Mouse (Mus musculus): Measurements from ENCODE around the gene Ldb3. TPM values are rescaled to one million over a fixed set of nuclear protein-coding genes. Genes with fewer than 3 reads are reported as not detected.

Ldb3 gene
- polyA plus RNA-seq, 1 experiment from 2014 or later = 0.56 TPM

DNA sequence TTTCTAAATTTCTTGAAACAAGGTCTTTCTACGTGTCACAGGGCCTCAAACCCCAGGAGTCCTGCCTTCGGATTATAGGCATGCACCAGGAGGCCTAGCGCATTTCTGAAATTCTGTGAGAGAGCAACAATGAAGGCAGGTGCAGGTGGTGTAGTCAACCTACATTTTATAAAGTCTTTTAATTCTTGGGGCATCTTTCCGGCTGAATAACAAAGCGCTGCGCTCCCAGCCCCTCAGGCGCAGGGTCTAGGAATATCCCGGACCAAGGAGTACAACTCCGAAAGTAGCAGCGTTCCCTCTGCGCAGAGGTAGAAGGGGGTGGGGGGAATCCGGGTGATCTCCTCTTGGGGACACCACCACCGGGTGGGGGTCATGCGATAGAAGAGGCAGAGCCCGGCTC is 26.1 kb upstream of the Ldb3 start:
- H3K27ac ChIP-seq = no peak overlapping the region
- peaks cover 39% of the 10 kb centered on the region for H3K27me3 ChIP-seq
- no peak for ATAC-seq (ENCODE audit: low FRiP score)
- no peak overlapping the region for H3K9ac ChIP-seq
- 9% methylated on average over 15 of the region's 15 CpGs for WGBS
- no peaks in the 10 kb centered on the region for H3K9me3 ChIP-seq
- H3K4me1 ChIP-seq (replicated peaks) = peaks cover 11% of the 10 kb centered on the region
- H3K4me2 ChIP-seq = peak overlapping the region; percentile 45
- H3K4me3 ChIP-seq = peak overlapping the region; percentile 16; the same call in 1 of the 2 replicates
- H3K36me3 ChIP-seq = no peaks in the 10 kb centered on the region

DNA sequence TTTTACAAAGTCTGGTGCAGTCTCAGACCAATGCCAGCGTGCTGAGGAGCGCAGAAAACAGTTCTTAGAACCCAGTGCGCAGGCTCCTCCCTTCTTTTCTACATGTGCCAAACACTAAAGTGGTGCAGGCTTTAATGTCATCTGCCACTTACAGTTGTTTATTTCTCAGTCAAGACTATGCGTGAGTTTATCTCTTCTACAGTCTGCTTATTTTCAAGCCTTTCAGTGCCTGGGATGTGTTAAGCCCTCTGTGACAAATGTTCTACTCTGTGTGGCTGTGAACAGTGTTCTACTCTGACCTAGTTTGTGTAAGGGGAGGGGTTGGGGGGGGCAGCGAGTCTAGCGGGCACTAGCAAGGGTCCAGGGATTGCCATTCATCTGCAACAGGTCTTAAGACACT is 25.0 kb upstream of the Ldb3 start:
- Histone ChIP-seq H3K9me3 (no peaks in the 10 kb centered on the region), H3K4me2 (no peak overlapping the region), H3K36me3 (no peaks in the 10 kb centered on the region), H3K4me1 (replicated peaks) (peaks cover 11% of the 10 kb centered on the region), H3K9ac (no peak overlapping the region), H3K27ac (no peak overlapping the region), H3K4me3 (no peak overlapping the region), H3K27me3 (peaks cover 39% of the 10 kb centered on the region)
- ATAC-seq (ENCODE audit: low FRiP score) = no peak
- WGBS = 69% methylated on average over 6 of the region's 6 CpGs

DNA sequence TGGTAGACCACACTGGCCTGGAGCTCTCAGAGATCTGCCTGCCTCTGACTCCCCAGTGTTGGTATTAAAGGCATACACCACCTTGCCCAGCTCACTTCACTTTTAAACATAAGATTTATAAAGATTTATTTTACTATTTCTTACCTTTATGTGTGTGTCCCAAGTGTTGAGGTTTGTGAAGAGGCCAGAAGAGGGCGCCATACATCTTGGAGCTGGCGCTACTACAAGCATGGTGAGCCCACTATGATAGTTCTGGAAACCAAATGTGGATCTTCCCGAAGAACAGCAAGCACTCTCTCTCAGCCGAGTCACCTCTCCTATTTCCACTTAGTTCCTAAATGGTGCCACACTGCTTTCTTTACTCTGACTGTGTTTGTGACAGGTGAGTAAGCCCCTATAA is 23.7 kb upstream of the Ldb3 start:
- H3K4me3 ChIP-seq = no peak overlapping the region
- no peaks in the 10 kb centered on the region for H3K9me3 ChIP-seq
- H3K4me1 ChIP-seq (replicated peaks) = peaks cover 9% of the 10 kb centered on the region
- WGBS = 46% methylated on average over 4 of the region's 4 CpGs
- no peak overlapping the region for H3K27ac ChIP-seq
- H3K27me3 ChIP-seq = peaks cover 39% of the 10 kb centered on the region
- no peak for ATAC-seq (ENCODE audit: low FRiP score)
- no peaks in the 10 kb centered on the region for H3K36me3 ChIP-seq
- no peak overlapping the region for H3K4me2 ChIP-seq
- no peak overlapping the region for H3K9ac ChIP-seq

- Histone ChIP-seq H3K9ac (no peak overlapping the region), H3K27ac (no peak overlapping the region), H3K36me3 (no peaks in the 10 kb centered on the region), H3K4me2 (no peak overlapping the region), H3K4me1 (replicated peaks) (peaks cover 8% of the 10 kb centered on the region), H3K27me3 (peaks cover 39% of the 10 kb centered on the region), H3K9me3 (no peaks in the 10 kb centered on the region), H3K4me3 (no peak overlapping the region)
- WGBS = 89% methylated on average over 4 of the region's 4 CpGs
- ATAC-seq (ENCODE audit: low FRiP score) = no peak
Observed at GRCm38 (mm10) chr14:34611591-34611990, 23.1 kb upstream of the Ldb3 start.

- Histone ChIP-seq H3K9ac (no peak overlapping the region), H3K4me3 (no peak overlapping the region), H3K9me3 (no peaks in the 10 kb centered on the region), H3K4me2 (no peak overlapping the region), H3K27ac (no peak overlapping the region), H3K36me3 (no peaks in the 10 kb centered on the region), H3K4me1 (replicated peaks) (no peaks in the 10 kb centered on the region), H3K27me3 (no peaks in the 10 kb centered on the region)
- 99% methylated on average over 7 of the region's 7 CpGs for WGBS
- ATAC-seq (ENCODE audit: low FRiP score) = no peak
Observed at GRCm38 (mm10) chr14:34601910-34602309, 13.4 kb upstream of the Ldb3 start.

- no peaks in the 10 kb centered on the region for H3K36me3 ChIP-seq
- H3K4me2 ChIP-seq = no peak within 1 kb of the TSS
- 69% methylated on average over 8 of the region's 8 CpGs for WGBS
- H3K4me1 ChIP-seq (replicated peaks) = no peaks in the 10 kb centered on the region
- ATAC-seq (ENCODE audit: low FRiP score) = no peak
- no peak within 1 kb of the TSS for H3K27ac ChIP-seq
- H3K9me3 ChIP-seq = no peaks in the 10 kb centered on the region
- no peak within 1 kb of the TSS for H3K4me3 ChIP-seq
- H3K9ac ChIP-seq = no peak within 1 kb of the TSS
- H3K27me3 ChIP-seq = no peaks in the 10 kb centered on the region
Observed at GRCm38 (mm10) chr14:34599941-34600340, 11.5 kb upstream of the Ldb3 start, which contains the start of gene Opn4. Gene Opn4, minus strand, starts transcription at chr14:34600142.

DNA sequence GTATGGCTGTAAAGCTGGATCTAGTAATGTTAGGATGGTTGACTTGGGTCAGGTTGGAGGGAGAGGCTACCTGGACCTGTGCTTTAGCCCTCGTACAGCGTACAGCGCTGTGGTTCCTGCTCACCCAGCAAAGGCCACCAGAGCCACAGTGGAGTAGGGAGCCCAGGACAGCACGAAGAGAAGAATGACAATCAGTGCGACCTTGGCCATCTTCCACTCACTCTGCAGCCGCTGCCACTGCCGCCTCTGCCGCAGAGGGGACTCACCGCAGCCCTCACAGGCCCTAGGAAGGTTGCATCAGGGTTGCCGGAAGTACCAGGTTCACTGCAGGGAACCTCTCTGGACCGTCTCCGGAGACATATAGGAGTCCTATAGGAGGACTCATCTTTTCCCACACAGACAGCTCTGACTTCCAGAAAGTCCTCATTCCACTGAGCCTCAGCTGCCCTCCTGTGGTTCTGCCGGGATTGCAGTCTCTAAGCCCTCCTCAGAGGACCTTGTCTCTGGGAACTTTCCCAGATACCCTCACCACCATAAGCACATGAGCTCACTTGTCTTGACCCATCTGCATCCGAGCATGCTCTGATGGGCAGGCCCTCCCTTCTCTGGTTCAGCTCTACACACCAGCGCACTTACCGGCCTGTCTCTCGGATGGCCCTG is 7.2 kb upstream of the Ldb3 start:
- Histone ChIP-seq H3K4me1 (replicated peaks) (peaks cover 4% of the 10 kb centered on the region; the same call in 1 of the 2 replicates), H3K9me3 (no peaks in the 10 kb centered on the region), H3K36me3 (no peaks in the 10 kb centered on the region), H3K27me3 (no peaks in the 10 kb centered on the region), H3K9ac (no peak overlapping the region), H3K4me2 (no peak overlapping the region), H3K27ac (no peak overlapping the region), H3K4me3 (no peak overlapping the region)
- no peak for ATAC-seq (ENCODE audit: low FRiP score)
- WGBS = 87% methylated on average over 17 of the region's 17 CpGs

DNA sequence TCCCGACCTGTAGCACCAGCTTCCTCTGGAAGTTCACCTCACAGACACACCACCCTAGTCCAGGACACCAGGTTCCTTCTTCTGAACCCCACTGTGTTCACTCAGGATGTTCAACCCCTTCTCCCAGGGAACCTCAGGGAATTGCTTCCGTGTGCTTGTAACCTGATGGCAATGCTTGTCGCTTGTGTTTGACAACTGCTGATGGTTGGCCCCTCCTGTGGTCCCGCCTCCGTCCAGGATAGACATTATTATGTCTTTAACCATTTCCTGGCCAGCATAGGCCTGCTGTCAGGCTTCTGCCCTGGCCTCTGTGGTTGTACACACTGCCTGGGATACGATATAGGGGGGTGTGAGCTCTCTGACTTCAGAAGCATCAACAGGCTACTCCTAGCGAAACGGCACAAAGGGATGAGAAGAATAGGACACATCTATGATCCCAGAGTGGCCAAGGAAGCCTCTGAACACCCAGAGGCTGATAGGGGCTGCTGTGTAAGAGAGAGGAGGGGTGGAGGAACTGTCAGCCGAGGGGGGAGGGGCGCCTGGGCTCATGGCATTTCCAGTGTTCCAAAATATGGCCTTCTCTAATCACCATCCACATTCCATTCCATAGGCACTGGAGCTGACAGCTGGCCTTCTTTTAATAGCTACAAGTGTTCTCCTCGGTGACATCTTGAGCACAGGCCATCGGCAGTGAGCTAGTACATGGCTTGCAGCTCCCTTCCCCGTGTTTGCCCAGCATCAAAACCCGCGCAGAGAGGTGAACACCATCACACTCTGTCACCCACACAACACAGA is 3.5 kb upstream of the Ldb3 start:
- WGBS = 82% methylated on average over 15 of the region's 15 CpGs
- Histone ChIP-seq H3K27ac (no peak overlapping the region), H3K27me3 (no peaks in the 10 kb centered on the region), H3K4me3 (no peak overlapping the region), H3K9ac (no peak overlapping the region), H3K36me3 (no peaks in the 10 kb centered on the region), H3K9me3 (no peaks in the 10 kb centered on the region), H3K4me2 (no peak overlapping the region), H3K4me1 (replicated peaks) (peaks cover 5% of the 10 kb centered on the region; the same call in 1 of the 2 replicates)
- ATAC-seq (ENCODE audit: low FRiP score) = no peak

DNA sequence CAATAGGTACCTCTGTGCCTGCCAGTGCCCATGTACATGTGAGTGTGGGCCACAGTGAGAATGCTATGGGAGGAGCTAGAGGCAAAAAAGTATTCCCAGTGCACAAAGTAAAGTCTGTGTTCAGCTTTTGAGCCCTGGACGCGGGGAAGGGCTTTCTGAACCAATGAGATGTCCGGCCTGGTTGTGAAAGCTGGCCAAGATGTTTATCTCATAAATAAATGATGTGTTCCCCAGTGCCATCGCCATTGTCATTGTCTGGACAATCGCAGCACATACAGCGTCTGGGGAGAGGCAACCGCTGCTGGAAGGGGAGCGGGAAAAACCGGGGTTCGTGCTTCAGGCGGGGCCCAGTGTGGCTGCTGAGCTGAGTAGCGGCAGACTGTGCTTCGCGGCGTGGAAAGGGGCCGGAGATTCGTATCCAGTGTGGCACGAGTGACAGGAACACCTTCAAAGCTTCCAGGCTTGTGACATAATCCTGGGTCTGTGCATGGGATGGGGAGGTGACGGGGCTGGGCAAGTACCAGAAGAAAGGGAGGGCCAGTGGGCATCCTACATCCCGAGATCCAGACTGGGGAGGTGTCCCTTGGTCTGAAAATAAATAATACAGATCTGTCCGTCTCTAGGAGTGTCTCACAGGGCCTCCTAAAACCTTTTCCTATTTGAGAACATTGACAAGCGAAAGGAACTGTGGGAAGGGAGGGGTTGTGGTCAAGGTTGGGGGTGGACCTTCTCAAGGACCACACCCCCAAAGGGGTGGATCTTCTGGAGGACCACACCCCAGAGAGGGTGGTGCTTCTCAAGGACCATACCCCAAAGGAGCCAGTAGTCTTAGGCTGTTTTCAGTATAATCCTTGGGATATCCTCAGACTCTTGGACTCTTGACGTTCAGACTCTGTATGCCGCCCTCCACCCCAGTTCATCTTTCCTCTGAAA is 2.5 kb upstream of the Ldb3 start:
- H3K4me3 ChIP-seq = no peak overlapping the region
- ATAC-seq (ENCODE audit: low FRiP score) = no peak
- H3K9me3 ChIP-seq = no peaks in the 10 kb centered on the region
- peaks cover 5% of the 10 kb centered on the region; the same call in 1 of the 2 replicates for H3K4me1 ChIP-seq (replicated peaks)
- no peak overlapping the region for H3K9ac ChIP-seq
- WGBS = 65% methylated on average over 24 of the region's 24 CpGs
- no peaks in the 10 kb centered on the region for H3K27me3 ChIP-seq
- no peak overlapping the region for H3K27ac ChIP-seq
- H3K36me3 ChIP-seq = no peaks in the 10 kb centered on the region
- H3K4me2 ChIP-seq = peak overlapping the region; percentile 13; the same call in 1 of the 2 replicates

- Histone ChIP-seq H3K27ac (no peak overlapping the region), H3K4me2 (no peak overlapping the region), H3K9ac (no peak overlapping the region), H3K36me3 (no peaks in the 10 kb centered on the region), H3K9me3 (no peaks in the 10 kb centered on the region), H3K4me1 (replicated peaks) (peaks cover 5% of the 10 kb centered on the region; the same call in 1 of the 2 replicates), H3K4me3 (no peak overlapping the region), H3K27me3 (no peaks in the 10 kb centered on the region)
- ATAC-seq (ENCODE audit: low FRiP score) = no peak
- 88% methylated on average over 5 of the region's 5 CpGs for WGBS
Observed at GRCm38 (mm10) chr14:34590017-34590570, 1.6 kb upstream of the Ldb3 start.

DNA sequence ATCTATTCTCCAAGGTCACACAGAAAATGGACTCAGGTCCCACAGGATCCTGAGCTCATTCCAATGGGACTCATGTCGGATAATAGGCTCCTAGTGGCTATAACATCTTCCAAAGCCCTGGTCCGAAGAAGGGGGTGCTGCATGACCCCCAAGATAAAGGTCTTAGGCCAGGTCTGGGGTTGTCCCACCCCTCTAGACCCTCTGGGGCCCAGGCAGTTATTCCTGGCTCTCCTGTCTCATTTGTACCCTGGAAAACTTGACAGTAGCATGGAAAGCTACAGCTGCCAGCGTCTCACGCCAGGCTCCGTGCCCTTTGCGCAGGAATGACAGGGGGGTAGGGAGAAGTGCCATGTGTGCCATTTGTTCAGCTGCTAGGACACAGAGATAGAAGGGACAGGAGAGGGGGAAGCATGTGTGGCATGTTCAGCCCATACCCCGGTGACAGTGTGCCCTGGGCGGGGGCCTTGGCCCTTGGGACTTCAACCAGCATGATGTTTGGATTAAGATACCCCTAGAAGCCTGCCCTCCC is 767 bp upstream of the Ldb3 start:
- Histone ChIP-seq H3K9ac (no peak overlapping the region), H3K27me3 (no peaks in the 10 kb centered on the region), H3K4me2 (no peak overlapping the region), H3K36me3 (no peaks in the 10 kb centered on the region), H3K27ac (no peak overlapping the region), H3K4me1 (replicated peaks) (peaks cover 5% of the 10 kb centered on the region; the same call in 1 of the 2 replicates), H3K9me3 (no peaks in the 10 kb centered on the region), H3K4me3 (no peak overlapping the region)
- no peak for ATAC-seq (ENCODE audit: low FRiP score)
- WGBS = 94% methylated on average over 8 of the region's 8 CpGs

Measured in hindbrain, embryonic 13.5 days (tissue).